Mouse (Mus musculus): Measurements from ENCODE around the gene Ccdc153.

Ccdc153 gene

DNA sequence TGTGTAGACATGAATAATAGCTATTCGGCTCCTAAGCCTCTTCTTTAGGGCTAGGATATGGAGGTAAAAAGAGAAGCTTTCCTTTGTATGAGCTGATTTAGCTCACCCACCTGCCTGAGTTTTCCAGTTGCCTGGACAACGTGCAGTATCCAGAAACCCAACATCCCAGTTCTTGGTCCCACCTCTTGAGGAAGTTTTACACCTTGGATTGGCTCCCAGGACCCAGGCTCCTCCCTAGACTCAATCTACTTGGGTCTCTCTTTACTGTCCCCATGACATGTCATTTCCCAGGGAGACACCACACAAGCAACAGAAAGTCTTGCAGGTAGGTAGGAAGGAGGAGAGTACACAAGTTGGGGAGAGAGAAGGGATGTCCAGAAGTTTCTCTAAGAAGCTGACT lies at the start of gene Ccdc153:
TSS of gene Ccdc153 (plus strand) at position 278 of the 400 bp plus-strand sequence.
- no peak for DNase-seq (ENCODE audit: low read depth, low spot score)

DNA sequence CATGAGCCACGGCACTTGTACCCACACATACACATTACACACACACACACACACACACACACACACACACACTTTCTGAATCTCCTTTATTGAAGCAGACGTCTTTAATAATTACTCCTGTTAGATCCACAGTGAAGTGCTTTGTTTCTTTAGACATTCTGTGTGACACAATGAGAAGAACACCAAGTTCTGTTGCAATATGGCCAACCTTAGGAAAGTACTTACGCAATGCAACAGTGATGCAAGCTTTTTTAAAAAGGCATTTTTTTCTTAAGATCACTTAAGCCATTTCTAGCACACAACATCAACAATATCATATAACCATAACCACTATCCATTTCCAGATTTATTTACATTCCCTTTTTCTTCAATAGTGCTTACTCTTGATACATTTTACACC lies 49.3 kb upstream of the Ccdc153 start:
- DNase-seq (ENCODE audit: low read depth, low spot score): no peak

- DNase-seq (ENCODE audit: low read depth, low spot score): no peak
These were observed 48.2 kb upstream of the Ccdc153 start for GRCm38 (mm10) chr9:44192312-44192711.

GRCm38 (mm10) chr9:44192794-44193193 lies 47.7 kb upstream of the Ccdc153 start:
- no peak for DNase-seq (ENCODE audit: low read depth, low spot score)

DNA sequence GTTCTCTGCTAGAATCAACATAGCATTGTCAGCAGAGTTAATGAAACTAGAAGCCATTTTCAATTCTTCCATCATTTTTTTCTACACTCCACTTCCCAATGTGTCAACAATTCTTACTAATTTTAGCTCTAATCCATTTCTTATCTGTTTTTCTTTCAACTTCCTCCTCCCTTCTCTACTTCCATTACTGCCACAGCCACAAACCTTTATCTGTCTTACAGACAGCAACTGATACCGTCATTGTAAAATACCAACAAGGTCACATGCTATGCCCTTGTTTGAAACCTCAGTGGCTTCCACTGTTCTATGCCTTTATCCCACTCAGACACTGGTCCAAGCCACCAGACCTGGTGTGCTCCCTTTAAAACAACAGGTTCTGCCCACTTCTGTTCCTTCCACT lies 46.5 kb upstream of the Ccdc153 start:
- no peak for DNase-seq (ENCODE audit: low read depth, low spot score)

GRCm38 (mm10) chr9:44196354-44196753 lies 44.1 kb upstream of the Ccdc153 start:
- no peak for DNase-seq (ENCODE audit: low read depth, low spot score)

GRCm38 (mm10) chr9:44199166-44199565 lies 41.3 kb upstream of the Ccdc153 start:
- no peak for DNase-seq (ENCODE audit: low read depth, low spot score)

GRCm38 (mm10) chr9:44199580-44199979 lies 40.9 kb upstream of the Ccdc153 start:
- DNase-seq (ENCODE audit: low read depth, low spot score): no peak

DNA sequence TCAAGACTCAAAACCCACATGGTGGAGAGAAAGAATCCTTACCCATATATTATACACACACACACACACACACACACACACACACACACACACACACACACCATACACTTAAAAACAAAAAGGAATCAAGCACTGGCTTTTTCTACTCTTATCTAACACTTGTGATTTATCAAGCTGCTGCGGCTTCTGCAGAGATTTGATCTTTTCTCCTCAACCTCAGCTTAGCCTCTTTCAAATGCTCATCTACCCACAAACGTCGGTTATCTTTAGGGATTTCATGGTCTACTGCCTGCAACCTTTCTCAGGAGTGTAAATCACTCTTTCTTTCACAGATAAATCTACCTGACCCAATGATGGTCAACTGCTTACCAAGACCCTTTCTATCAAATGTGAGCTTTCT lies 40.0 kb upstream of the Ccdc153 start:
- no peak for DNase-seq (ENCODE audit: low read depth, low spot score)

DNA sequence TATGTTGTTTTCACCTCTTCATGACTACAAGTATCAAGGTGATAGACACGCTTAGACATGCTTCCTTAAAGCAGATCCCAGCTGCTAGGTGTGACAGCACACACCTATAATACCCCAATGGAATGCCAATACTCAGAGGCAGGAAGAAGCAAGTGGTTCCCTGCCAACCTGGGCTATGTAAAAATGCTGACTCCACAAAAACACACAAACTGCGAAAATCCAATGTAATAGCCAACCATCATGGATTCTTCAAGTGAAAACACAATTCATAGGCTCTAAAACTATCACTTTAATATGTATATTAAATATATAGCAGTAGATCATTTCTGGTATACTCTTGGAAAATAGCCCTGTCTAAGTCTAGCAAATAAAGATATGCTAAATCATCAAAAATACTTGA lies 32.6 kb upstream of the Ccdc153 start:
- no peak for DNase-seq (ENCODE audit: low read depth, low spot score)

DNA sequence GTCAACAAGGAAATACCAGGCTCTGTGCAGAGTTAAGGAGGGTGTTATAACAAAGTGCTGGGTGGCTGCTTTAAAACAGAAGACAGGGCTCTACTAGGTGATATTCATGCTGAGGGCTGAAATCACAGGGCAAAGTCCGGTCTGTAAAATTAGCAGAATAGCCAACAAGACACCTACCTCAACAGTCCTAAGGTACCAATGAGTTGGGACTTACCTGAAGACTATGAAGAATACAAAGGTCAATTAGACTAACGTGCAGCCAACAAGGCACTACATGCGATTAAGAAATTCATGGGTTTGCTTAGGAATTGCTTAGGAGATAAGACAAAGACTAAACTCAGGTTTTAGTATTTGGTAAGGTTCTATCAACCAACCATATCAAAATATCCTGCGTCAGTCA lies 31.1 kb upstream of the Ccdc153 start:
- DNase-seq (ENCODE audit: low read depth, low spot score): no peak

DNA sequence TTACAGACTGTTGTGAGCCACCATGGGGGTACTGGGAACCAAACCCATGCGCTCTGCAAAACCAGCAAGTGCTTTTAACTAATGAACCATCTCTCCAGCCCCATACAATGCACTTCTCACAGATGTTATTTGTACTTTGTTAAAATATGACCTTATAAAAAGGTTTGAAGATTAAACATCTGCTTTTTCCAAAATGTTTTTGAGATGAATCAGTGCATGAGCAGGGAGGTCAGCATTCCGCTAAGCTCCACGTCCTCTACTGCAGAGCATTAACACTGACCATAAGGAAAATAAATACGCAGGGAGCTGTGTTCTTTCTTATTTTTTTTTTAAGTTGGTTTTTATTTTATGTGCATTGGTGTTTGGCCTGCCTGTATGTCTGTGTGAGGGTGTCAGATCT lies 28.1 kb upstream of the Ccdc153 start:
- no peak for DNase-seq (ENCODE audit: low read depth, low spot score)

DNA sequence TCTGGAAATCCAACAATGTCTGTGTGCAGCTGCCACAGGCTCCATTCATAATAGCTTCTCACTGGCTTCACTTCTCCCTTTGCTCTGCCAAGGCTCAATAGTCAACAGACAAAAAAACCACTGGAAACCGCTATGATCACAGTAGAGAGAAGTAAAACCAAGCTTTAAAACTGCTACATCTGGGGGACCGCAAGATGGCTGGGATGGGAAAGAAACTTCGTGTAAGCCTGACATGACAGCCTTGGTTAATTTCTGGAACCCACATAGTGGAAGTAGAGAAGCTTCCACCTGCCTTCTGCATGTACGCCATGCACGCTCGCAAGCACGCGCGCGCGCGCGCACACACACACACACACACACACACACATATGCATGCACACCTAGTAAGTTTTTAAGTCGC lies 26.9 kb upstream of the Ccdc153 start:
- DNase-seq (ENCODE audit: low read depth, low spot score): no peak

GRCm38 (mm10) chr9:44225993-44226392 lies 14.5 kb upstream of the Ccdc153 start:
- DNase-seq (ENCODE audit: low read depth, low spot score): no peak

GRCm38 (mm10) chr9:44231609-44232008 lies 8.9 kb upstream of the Ccdc153 start:
- no peak for DNase-seq (ENCODE audit: low read depth, low spot score)

DNA sequence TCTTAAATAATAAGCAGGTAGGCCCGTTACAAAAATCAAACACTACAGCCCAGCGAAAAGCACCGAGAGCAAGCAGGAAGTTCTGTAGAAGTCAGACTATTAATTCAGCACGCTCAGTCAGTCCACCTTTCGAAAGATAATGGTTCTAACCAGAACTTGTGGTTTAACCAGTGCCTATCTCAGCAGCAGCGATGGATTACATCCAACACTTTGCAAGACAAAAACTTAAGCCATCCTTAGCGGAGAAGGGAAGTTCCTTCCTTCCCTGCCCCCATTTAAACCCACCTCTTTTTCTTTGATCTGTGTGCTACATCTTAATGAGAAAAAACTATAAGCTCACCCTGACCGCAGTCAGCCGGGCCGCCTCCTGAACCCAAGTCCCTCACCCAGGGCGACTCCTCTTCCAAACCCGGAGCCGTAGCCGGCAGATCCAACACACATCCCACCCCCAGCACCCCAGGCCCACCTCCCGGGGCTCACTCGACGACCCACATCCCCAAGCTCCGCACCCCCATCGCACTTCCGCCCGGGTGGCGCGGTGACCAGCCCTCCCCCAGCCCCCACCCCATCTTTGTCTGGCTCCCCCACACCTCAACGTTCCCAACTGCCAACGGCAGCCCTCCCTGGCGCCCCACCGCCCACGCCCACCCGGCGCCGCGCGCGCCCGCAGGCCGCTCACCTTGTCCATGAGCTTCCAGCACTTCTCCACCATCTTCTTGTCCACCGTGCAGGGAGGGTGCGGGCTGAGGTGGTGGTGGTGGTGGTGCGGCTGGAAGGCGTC lies 7.3 kb upstream of the Ccdc153 start:
- no peak for DNase-seq (ENCODE audit: low read depth, low spot score)

GRCm38 (mm10) chr9:44233802-44234478 lies 6.5 kb upstream of the Ccdc153 start, which contains the start of gene Cbl:
Gene Cbl, minus strand, starts transcription at chr9:44234049.
- DNase-seq (ENCODE audit: low read depth, low spot score): peak; percentile 99

DNA sequence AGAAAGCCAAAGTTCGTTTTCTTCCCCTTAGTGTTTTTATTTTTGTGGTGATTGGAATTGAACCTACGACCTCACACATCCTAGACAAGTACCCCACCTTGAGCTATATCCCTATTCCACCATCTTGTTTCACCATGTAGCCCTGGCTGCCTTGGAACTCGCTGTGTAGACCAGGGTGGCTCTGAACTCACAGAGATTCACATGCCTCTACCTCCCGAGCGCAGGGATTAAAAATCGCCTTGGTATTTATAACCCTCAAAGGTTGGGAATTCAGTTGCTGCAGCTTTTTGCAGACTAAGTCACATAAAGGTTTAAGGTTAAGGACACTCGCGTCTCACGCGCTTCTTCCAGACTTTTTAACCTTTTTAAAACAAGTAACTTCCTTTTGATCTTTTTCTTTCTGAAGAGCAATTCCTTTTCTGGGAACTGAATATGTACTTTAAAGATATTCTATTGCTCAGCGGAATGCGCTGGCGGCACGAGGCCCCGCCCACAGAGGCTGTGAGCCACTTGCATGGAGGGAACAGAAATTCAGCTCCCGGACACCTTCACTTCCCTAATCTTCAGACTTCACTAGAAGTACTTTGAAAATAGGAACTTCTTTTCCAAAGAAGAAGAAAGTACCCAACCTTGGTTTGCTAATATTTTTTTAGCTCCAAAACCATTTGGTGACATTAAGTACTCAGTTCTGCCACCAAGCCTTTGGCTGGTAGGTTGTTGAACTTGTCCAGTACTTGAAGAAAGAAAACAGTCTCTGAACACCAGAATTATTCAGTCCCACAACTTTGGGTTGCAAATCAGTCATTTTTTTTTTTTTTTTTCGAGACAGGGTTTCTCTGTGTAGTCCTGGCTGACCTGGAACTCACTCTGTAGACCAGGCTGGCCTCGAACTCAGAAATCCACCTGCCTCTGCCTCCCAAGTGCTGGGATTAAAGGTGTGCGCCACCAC lies 5.7 kb upstream of the Ccdc153 start:
- peak; percentile 23 for DNase-seq (ENCODE audit: low read depth, low spot score)

DNA sequence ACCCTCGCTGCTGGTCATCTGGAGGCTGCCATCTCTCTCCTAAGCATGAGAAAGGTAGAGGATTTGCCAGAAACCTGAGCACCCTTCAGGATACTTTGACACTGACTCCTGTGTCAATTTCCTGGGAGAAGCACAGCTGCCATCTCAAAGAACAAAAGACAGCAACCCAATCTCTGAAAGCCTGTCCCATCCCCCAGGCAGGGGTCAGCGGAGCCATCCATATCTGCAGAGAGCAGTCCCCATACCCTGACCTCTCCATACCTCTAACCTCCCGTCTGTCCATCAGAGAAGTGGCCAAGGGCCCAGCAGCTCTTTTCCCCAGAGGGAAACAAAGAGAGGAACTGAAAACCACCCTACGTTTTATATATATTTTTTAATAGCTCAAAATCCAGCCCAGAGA lies 3.9 kb upstream of the Ccdc153 start:
- no peak for DNase-seq (ENCODE audit: low read depth, low spot score)

DNA sequence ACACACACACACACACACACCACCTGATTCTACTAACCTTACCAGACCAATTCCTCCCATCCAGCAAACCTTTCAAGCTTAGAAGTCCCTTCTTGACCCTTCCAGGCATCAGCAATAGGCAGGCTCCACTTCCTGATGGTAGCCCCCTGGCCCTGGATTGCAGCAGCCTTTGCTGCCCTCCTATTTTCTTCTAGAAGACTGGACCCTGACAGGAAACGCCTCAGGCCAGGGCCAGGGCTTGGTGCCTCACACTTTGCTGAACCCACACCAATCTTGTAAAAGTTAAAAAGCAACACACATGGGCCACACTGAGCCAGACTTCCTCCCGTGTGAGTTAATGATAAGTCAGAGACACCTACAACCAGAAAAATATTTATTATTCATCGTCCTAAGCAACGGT lies 3.3 kb upstream of the Ccdc153 start:
- DNase-seq (ENCODE audit: low read depth, low spot score): no peak

GRCm38 (mm10) chr9:44238501-44239190 lies 1.8 kb upstream of the Ccdc153 start:
- DNase-seq (ENCODE audit: low read depth, low spot score): no peak

Measured in embryo, embryonic 11.5 days (tissue).